Mouse (Mus musculus) intestine, embryonic 14.5 days (tissue): ENCODE data around the gene Grifin. TPM values are rescaled to one million over a fixed set of nuclear protein-coding genes. Genes with fewer than 3 reads are reported as not detected.

Experiments used
- ATAC-seq: fragments of 200-750 bp; cut with Nextera tagmentation; replicated peaks from 2 replicates; pipeline ENCODE4 v1.8.0; 2017; ENCODE audit warnings: low read depth, moderate number of reproducible peaks, moderate TSS enrichment, moderate library complexity; ENCODE audit not compliant: low FRiP score, low TSS enrichment
- DNase-seq: peaks from one replicate; pipeline ENCODE4 v3.0.0-alpha.2; 2018; ENCODE audit warnings: low spot score
- H3K27ac ChIP-seq: fragments of 300-500 bp; sonication (generic); 2 replicates; pipeline ENCODE4 v1.5.1; 2014; ENCODE audit warnings: low read depth, mild to moderate bottlenecking, control low read depth
- H3K27me3 ChIP-seq: fragments of 300-500 bp; sonication (generic); replicated peaks from 2 replicates; pipeline ENCODE4 v1.6.1; 2014; ENCODE audit warnings: low read length, control low read depth; ENCODE audit not compliant: control insufficient read depth, insufficient read depth
- H3K36me3 ChIP-seq: fragments of 300-500 bp; sonication (generic); 2 replicates; pipeline ENCODE4 v1.6.1; 2014; ENCODE audit warnings: low read length, control low read depth; ENCODE audit not compliant: control insufficient read depth, insufficient read depth
- H3K4me1 ChIP-seq: fragments of 300-500 bp; sonication (generic); replicated peaks from 2 replicates; pipeline ENCODE4 v1.6.1; 2014; ENCODE audit warnings: low read length, control low read depth, mixed read lengths; ENCODE audit not compliant: control insufficient read depth, insufficient read depth
- H3K4me2 ChIP-seq: fragments of 300-500 bp; sonication (generic); 2 replicates; pipeline ENCODE4 v1.6.1; 2014; ENCODE audit warnings: low read length
- H3K4me3 ChIP-seq: fragments of 300-500 bp; sonication (generic); 2 replicates; pipeline ENCODE4 v1.5.1; 2014; ENCODE audit warnings: low read depth, low read length, control low read depth, mixed read lengths
- H3K9ac ChIP-seq: fragments of 300-500 bp; sonication (generic); 2 replicates; pipeline ENCODE4 v1.6.1; 2014; ENCODE audit warnings: mild to moderate bottlenecking, low read length
- H3K9me3 ChIP-seq: fragments of 300-500 bp; sonication (generic); 2 replicates; pipeline ENCODE4 v1.6.1; 2016; ENCODE audit warnings: low read length, control low read depth; ENCODE audit not compliant: control insufficient read depth
- WGBS: fragments of 180-500 bp; shearing (Covaris S2); extraction: QIAGEN DNeasy Blood & Tissue Kit; methylation state at CpG from one replicate; pipeline ENCODE4 v1.1.7; 2014; 5-methylcytosine and 5-hydroxymethylcytosine counted together
- polyA plus RNA-seq: library from polyadenylated mRNA; unstranded; fragments of >200 nt; fragmentation: Nextera tagmentation; extraction: Ambion mirVana; gene quantifications from 2 replicates; pipeline ENCODE4 v1.2.1, GENCODE M21; 2014

Gene Grifin
- polyA plus RNA-seq, 1 experiment from 2014 or later = not detected

GRCm38 (mm10) chr5:140568321-140568970, 3.6 kb upstream of the Grifin start:
- H3K4me1 ChIP-seq = peaks cover 11% of the 10 kb centered on the region
- no peak overlapping the region; the same call in 1 of the 2 replicates for H3K27ac ChIP-seq
- peak; percentile 88 for DNase-seq
- 0 out of 2 replicates have a peak overlapping the region, but pooled peaks have one; percentile 5 for H3K4me2 ChIP-seq
- no peak for ATAC-seq
- H3K4me3 ChIP-seq = no peak overlapping the region
- 25% methylated on average over 10 of the region's 10 CpGs for WGBS
- no peak overlapping the region; the same call in 1 of the 2 replicates for H3K9ac ChIP-seq
- no peaks in the 10 kb centered on the region for H3K9me3 ChIP-seq
- no peaks in the 10 kb centered on the region for H3K36me3 ChIP-seq
- no peaks in the 10 kb centered on the region for H3K27me3 ChIP-seq

DNA sequence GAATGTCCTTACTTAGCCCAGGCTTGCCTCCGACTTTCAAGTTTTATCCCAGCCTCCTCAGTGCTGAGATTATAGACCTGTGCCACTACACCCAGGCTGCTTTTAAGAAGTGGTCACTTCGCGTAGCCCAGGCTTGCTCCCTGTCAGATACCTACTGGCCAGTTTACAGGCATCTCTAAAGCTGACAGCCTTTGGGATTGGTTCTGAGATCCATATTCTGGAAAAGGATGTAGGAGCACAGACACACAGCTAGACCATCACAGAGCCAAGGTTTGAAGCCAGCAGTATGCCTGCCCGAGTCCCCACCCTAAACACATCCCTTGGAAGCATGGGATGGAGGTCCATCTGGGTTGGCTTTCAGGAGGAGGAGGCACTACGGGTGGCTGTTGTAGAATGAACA, 2.9 kb upstream of the Grifin start:
- Histone ChIP-seq H3K36me3 (no peaks in the 10 kb centered on the region), H3K27me3 (no peaks in the 10 kb centered on the region), H3K27ac (no peak overlapping the region), H3K4me2 (no peak overlapping the region), H3K9ac (no peak overlapping the region), H3K4me1 (peaks cover 11% of the 10 kb centered on the region), H3K4me3 (no peak overlapping the region), H3K9me3 (no peaks in the 10 kb centered on the region)
- DNase-seq = no peak
- no peak for ATAC-seq
- WGBS = 89% methylated on average over 5 of the region's 5 CpGs

DNA sequence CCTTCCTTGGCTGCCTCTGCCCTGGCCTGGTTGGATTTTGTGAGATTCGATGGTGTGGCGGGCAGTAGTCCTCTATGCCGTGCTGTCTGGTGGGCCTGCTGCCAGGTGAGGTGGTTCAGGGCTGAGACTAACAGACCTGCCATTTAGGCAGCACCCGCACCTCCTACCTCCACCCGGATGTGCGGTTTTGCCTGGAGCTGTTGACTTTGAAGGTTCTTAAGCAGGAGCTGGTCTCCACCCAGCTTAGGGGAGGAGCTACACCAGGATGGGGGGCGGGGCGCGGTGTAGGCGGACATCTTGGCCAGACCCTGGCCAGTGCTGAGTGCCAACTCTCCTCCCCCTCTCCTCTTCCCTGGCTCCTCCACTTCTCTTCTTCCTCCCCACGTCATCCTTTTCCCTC, 2.5 kb upstream of the Grifin start:
- Histone ChIP-seq H3K36me3 (no peaks in the 10 kb centered on the region), H3K4me3 (no peak overlapping the region), H3K9me3 (no peaks in the 10 kb centered on the region), H3K9ac (no peak overlapping the region), H3K4me1 (peaks cover 11% of the 10 kb centered on the region), H3K4me2 (no peak overlapping the region), H3K27me3 (no peaks in the 10 kb centered on the region), H3K27ac (no peak overlapping the region)
- no peak for ATAC-seq
- WGBS = 51% methylated on average over 11 of the region's 11 CpGs
- no peak for DNase-seq

- Histone ChIP-seq H3K27ac (no peak overlapping the region), H3K4me1 (peaks cover 11% of the 10 kb centered on the region), H3K36me3 (no peaks in the 10 kb centered on the region), H3K4me3 (no peak overlapping the region), H3K4me2 (no peak overlapping the region), H3K9me3 (no peaks in the 10 kb centered on the region), H3K9ac (no peak overlapping the region), H3K27me3 (no peaks in the 10 kb centered on the region)
- 72% methylated on average over 4 of the region's 4 CpGs for WGBS
- ATAC-seq = no peak
- no peak for DNase-seq
These were observed 1.4 kb upstream of the Grifin start for GRCm38 (mm10) chr5:140566271-140566670.

DNA sequence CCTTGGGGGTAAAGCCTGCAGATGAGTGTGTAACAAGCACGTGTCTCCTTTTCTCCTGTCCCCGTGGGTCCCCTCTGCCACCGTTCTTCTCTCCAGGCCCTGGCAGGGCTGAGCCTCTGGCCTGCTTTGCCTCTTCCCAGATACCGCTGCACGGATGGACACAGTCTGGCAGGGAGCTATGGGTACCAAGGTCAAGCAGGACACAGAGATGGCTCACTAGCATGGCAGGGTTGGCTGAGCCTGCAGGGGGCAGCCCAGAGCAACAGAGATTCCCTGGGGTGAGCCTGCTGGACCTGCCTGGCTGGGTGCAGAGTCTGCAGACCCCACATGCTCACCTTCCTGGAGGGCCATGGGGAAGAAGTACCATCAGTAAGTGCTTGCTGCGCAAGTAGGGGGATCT, 985 bp upstream of the Grifin start:
- H3K36me3 ChIP-seq = no peaks in the 10 kb centered on the region
- H3K4me1 ChIP-seq = peaks cover 11% of the 10 kb centered on the region
- H3K27me3 ChIP-seq = no peaks in the 10 kb centered on the region
- no peaks in the 10 kb centered on the region for H3K9me3 ChIP-seq
- H3K9ac ChIP-seq = no peak overlapping the region
- H3K4me2 ChIP-seq = no peak overlapping the region
- DNase-seq = peak; percentile 75
- peak; percentile 33; the same call in 1 of the 2 replicates for ATAC-seq
- H3K27ac ChIP-seq = no peak overlapping the region
- WGBS = 67% methylated on average over 6 of the region's 6 CpGs
- no peak overlapping the region for H3K4me3 ChIP-seq

- Histone ChIP-seq H3K9me3 (no peaks in the 10 kb centered on the region), H3K27me3 (no peaks in the 10 kb centered on the region), H3K27ac (no peak overlapping the region), H3K4me3 (no peak overlapping the region), H3K4me2 (no peak overlapping the region), H3K9ac (no peak overlapping the region), H3K36me3 (no peaks in the 10 kb centered on the region), H3K4me1 (peaks cover 11% of the 10 kb centered on the region)
- no peak for DNase-seq
- 35% methylated on average over 5 of the region's 5 CpGs for WGBS
- peak; percentile 17; the same call in 1 of the 2 replicates for ATAC-seq
These were observed 580 bp upstream of the Grifin start for GRCm38 (mm10) chr5:140565451-140565850.

DNA sequence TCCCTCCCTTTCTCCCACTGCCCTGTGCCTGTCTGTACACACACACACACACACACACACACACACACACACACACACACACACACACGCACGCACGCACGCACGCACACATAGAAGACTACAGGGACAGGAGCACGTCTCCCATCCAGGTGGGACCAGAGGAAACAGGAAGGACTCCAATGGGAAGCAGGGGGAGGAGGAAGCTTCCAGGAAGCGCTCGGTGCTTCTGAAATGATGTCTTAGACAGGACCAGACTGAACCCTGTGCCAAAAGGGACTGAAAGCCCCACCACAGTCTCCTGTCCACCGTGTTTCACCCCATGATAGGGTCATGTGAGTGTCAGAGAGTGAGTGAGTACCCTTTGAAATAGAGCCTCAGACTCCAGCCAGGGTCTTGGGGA, 2.3 kb downstream of the Grifin start:
- ATAC-seq (no peak), DNase-seq (no peak)
- H3K27me3 ChIP-seq = no peaks in the 10 kb centered on the region
- peaks cover 5% of the 10 kb centered on the region for H3K4me1 ChIP-seq
- H3K4me2 ChIP-seq = no peak overlapping the region
- H3K9ac ChIP-seq = no peak overlapping the region
- no peak overlapping the region for H3K27ac ChIP-seq
- H3K9me3 ChIP-seq = no peaks in the 10 kb centered on the region
- 69% methylated on average over 9 of the region's 9 CpGs for WGBS
- H3K4me3 ChIP-seq = no peak overlapping the region
- H3K36me3 ChIP-seq = no peaks in the 10 kb centered on the region

GRCm38 (mm10) chr5:140556859-140557258, 8.0 kb downstream of the Grifin start:
- Histone ChIP-seq H3K27me3 (no peaks in the 10 kb centered on the region), H3K27ac (no peak overlapping the region), H3K4me1 (no peaks in the 10 kb centered on the region), H3K9ac (no peak overlapping the region), H3K9me3 (no peaks in the 10 kb centered on the region), H3K36me3 (no peaks in the 10 kb centered on the region), H3K4me3 (no peak overlapping the region), H3K4me2 (no peak overlapping the region)
- DNase-seq = no peak
- WGBS = 56% methylated on average over 3 of the region's 3 CpGs
- ATAC-seq = no peak

- no peak overlapping the region for H3K9ac ChIP-seq
- H3K36me3 ChIP-seq = no peaks in the 10 kb centered on the region
- 86% methylated on average over 7 of the region's 7 CpGs for WGBS
- H3K27ac ChIP-seq = no peak overlapping the region
- H3K4me3 ChIP-seq = no peak overlapping the region
- H3K4me1 ChIP-seq = 0 out of 2 replicates have a peak, but pooled peaks cover 3% of the 10 kb centered on the region
- DNase-seq (no peak), ATAC-seq (no peak)
- H3K4me2 ChIP-seq = no peak overlapping the region
- no peaks in the 10 kb centered on the region for H3K27me3 ChIP-seq
- H3K9me3 ChIP-seq = no peaks in the 10 kb centered on the region
These were observed 11.2 kb downstream of the Grifin start for GRCm38 (mm10) chr5:140553719-140554118.
